Mouse (Mus musculus): ENCODE data around the gene Plagl2.
A peak's percentile ranks its signal among the peaks of the same experiment; 100 is the strongest.

The Plagl2 gene

DNA sequence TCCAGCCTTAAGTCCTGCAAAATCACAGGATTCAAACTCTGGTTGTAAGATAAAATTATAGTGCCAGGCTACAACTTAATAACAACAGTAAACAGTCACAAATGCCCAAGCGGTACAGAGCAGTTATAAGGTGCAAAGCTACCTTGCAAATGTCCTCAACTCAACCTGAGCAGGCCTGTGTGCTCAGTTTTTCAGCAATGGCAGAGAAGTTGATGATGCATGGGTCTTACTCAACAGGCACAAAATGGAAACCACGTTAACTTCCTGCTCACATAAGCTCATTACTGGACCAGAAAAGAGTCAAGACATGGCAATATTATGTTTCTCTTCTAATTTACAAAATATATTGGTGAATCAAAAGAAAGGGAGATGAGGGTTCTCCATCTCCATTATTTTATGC is 18.7 kb downstream of the Plagl2 start:
- no peaks in the 10 kb centered on the region; the same call in 1 of the 2 replicates for H3K36me3 ChIP-seq (ENCODE audit: control insufficient read depth, insufficient read depth, low read length, poor library complexity, severe bottlenecking)
- H3K27me3 ChIP-seq (ENCODE audit: control insufficient read depth, insufficient read depth, low read length, poor library complexity, severe bottlenecking) = no peaks in the 10 kb centered on the region; the same call in 1 of the 2 replicates
- DNase-seq (ENCODE audit: low read depth, low spot score) = no peak

DNA sequence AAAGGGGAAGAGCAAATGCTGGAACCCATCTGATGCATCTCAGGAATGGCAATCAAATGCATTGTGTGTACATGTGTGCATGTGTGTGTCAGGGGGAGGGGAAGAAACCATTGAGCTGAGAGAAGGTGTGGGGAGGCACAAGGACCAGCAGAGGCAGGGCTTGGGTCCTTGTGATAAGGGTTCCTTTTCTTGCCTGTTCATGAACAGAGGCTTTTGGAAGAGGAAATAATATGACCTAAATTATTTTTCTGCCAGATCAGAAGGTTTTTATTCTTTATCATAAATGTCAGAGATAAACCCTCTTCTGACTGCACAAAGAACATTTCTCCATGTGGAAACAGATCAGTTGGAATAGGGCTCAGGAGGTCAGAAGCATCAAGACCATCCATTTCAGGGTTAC is 19.1 kb downstream of the Plagl2 start:
- no peak for DNase-seq (ENCODE audit: low read depth, low spot score)
- Histone ChIP-seq H3K36me3 (ENCODE audit: control insufficient read depth, insufficient read depth, low read length, poor library complexity, severe bottlenecking) (no peaks in the 10 kb centered on the region), H3K27me3 (ENCODE audit: control insufficient read depth, insufficient read depth, low read length, poor library complexity, severe bottlenecking) (no peaks in the 10 kb centered on the region; the same call in 1 of the 2 replicates)

DNA sequence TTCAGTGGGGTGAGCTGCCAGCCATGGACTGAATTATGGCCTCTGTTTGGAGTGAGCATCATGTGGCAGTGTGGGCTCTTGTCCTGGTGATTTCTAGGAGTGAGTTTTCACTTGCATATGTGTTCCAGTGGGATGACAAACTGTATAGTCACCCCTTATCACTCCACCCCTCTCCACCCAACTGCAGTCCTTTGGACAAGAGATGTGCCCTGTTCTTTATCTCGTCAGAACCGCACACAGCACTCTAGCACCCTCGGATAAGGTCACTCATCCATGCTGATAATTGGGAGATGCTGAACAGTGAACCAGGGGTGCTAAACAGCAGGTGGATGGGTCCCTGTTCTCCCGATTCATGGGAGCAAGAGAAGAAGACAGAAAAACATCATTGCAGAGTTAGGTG is 19.6 kb downstream of the Plagl2 start:
- DNase-seq (ENCODE audit: low read depth, low spot score) = no peak
- no peaks in the 10 kb centered on the region for H3K36me3 ChIP-seq (ENCODE audit: control insufficient read depth, insufficient read depth, low read length, poor library complexity, severe bottlenecking)

DNA sequence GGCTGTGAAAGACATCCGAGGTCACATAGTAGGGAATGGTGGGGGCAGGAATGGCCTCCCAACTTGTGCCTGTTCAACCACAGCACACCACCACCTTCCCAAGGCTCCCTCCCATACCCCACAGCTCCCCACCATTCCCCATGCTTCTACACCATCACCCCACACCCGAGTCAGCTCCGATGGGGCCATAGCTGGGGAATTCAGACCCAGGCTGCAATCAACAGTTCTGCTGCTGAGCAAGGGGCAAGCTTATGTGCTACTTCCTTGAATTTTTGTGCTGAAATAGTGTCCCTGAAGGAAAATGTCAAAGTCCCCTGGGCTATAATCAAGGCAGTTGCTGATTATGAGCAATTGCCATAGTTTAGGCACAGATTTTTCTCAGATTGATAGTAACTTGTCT is 22.7 kb downstream of the Plagl2 start:
- H3K27me3 ChIP-seq (ENCODE audit: control insufficient read depth, insufficient read depth, low read length, poor library complexity, severe bottlenecking) = no peaks in the 10 kb centered on the region; the same call in 1 of the 2 replicates
- DNase-seq (ENCODE audit: low read depth, low spot score) = no peak
- H3K36me3 ChIP-seq (ENCODE audit: control insufficient read depth, insufficient read depth, low read length, poor library complexity, severe bottlenecking) = no peaks in the 10 kb centered on the region

More for the DNA sequence above, 19.6 kb downstream of the Plagl2 start:
- H3K27me3 ChIP-seq (ENCODE audit: control insufficient read depth, insufficient read depth, low read length, poor library complexity, severe bottlenecking) = no peaks in the 10 kb centered on the region; the same call in 1 of the 2 replicates

DNA sequence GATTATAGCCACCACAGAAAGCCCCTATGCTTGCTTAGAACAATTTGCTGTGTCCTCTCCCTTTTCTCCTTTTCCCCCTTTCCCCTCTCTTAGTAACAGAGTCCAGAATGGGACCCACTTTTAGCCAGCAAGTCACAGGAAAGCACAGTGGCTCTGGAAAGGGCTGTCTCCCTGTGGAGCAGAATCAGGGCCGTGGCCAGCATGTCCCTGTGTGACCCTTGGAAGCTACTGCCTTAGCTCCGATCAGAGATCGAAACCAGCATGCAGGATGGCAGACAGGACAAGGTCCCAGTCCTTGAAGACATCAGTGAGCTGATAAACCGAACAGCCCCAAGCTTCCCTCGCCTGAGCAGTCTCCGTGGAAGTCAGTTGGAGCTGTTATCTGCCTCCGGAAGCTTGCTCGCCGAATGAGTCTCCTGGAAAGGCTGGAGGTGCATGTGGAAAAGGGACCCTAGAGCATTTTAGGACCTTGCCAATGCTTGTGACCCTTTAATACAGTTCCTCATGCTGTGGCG is 23.3 kb downstream of the Plagl2 start:
- Histone ChIP-seq H3K36me3 (ENCODE audit: control insufficient read depth, insufficient read depth, low read length, poor library complexity, severe bottlenecking) (no peaks in the 10 kb centered on the region), H3K27me3 (ENCODE audit: control insufficient read depth, insufficient read depth, low read length, poor library complexity, severe bottlenecking) (no peaks in the 10 kb centered on the region; the same call in 1 of the 2 replicates)
- DNase-seq (ENCODE audit: low read depth, low spot score) = no peak

DNA sequence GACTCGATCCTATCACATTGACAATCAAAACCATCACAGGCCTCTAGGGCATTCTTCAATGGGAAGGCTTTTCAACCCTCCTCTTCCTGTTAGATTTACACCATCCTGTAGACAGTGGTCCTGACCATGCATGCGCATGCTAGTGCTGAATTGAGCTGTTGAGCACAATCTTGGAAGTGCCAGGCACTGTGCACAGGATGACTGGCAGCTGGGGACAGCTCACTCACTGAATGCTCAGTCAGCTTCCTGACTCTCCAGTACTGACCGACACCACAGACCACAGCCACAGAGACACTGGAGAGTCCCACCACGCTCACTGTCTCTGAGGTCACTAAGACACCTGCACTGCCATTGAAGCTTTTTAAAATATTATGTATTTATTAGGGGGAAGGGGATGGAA is 25.8 kb downstream of the Plagl2 start:
- H3K36me3 ChIP-seq (ENCODE audit: control insufficient read depth, insufficient read depth, low read length, poor library complexity, severe bottlenecking) = no peaks in the 10 kb centered on the region
- no peak for DNase-seq (ENCODE audit: low read depth, low spot score)
- no peaks in the 10 kb centered on the region; the same call in 1 of the 2 replicates for H3K27me3 ChIP-seq (ENCODE audit: control insufficient read depth, insufficient read depth, low read length, poor library complexity, severe bottlenecking)

DNA sequence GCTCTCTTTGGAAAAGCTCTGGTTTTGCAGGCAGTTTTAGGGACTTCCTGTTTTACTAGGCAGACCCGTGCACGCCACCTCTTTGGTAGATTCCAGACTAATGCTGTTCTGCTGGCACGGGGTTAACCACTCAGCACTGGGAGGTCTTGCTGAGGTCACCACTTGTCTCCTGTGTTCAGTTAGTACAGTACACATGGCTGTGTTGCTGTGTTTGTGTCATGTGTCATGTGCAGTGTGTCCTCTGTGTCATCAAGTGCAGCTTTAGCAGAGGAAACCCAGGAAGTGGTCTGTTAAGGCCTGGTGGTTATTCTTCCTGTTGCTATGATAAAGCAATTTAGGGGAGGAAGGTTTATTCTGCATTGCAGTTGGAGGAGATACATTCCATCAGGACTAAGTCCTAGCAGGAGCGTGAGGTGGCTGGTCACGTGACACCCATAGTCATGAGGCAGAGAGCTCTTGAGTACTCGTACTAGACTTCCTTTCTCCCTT is 26.4 kb downstream of the Plagl2 start:
- DNase-seq (ENCODE audit: low read depth, low spot score) = peak; percentile 69
- 0 out of 2 replicates have a peak, but pooled peaks cover 1% of the 10 kb centered on the region for H3K36me3 ChIP-seq (ENCODE audit: control insufficient read depth, insufficient read depth, low read length, poor library complexity, severe bottlenecking)
- no peaks in the 10 kb centered on the region; the same call in 1 of the 2 replicates for H3K27me3 ChIP-seq (ENCODE audit: control insufficient read depth, insufficient read depth, low read length, poor library complexity, severe bottlenecking)

DNA sequence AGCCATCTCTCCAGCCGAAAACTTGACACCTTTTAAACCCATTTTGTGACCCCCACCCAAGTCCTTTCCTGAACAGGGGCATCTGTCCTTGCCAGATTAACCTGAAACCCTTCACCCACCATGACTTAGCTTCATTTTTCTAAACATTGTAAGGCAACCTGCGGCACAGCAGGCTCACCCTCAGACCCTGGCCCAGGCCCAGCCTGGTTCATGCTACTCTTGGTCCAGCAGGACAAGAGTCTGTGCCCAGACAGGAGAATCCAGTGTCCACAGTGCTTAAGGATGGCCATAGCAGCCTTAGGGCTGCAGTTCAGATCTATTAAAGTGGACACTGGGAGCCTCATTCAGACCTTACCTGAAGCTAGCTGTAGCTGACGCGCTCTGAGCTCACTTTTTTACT is 27.9 kb downstream of the Plagl2 start:
- DNase-seq (ENCODE audit: low read depth, low spot score) = no peak
- H3K27me3 ChIP-seq (ENCODE audit: control insufficient read depth, insufficient read depth, low read length, poor library complexity, severe bottlenecking) = no peaks in the 10 kb centered on the region
- H3K36me3 ChIP-seq (ENCODE audit: control insufficient read depth, insufficient read depth, low read length, poor library complexity, severe bottlenecking) = 0 out of 2 replicates have a peak, but pooled peaks cover 1% of the 10 kb centered on the region

DNA sequence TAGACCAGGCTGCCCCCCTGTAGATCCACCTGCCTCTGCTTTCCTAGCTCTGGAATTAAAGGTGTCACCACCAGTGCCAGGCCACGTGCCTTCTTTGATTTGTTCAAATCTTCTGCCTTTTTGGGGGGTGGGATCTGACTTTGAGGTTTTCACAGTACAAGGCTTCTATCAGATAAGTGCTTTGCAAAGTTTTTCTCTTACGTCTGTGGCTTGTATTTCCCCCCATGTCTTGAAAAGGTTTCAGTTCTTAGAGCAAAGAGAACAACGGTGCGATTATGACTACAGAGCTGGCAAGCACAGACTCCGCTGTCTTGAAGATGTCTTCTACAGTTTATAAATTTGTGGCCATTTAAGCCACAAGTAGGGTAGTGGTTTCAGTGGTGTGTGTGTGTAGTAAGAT is 29.8 kb downstream of the Plagl2 start:
- no peaks in the 10 kb centered on the region for H3K27me3 ChIP-seq (ENCODE audit: control insufficient read depth, insufficient read depth, low read length, poor library complexity, severe bottlenecking)
- DNase-seq (ENCODE audit: low read depth, low spot score) = no peak
- H3K36me3 ChIP-seq (ENCODE audit: control insufficient read depth, insufficient read depth, low read length, poor library complexity, severe bottlenecking) = 0 out of 2 replicates have a peak, but pooled peaks cover 1% of the 10 kb centered on the region

DNA sequence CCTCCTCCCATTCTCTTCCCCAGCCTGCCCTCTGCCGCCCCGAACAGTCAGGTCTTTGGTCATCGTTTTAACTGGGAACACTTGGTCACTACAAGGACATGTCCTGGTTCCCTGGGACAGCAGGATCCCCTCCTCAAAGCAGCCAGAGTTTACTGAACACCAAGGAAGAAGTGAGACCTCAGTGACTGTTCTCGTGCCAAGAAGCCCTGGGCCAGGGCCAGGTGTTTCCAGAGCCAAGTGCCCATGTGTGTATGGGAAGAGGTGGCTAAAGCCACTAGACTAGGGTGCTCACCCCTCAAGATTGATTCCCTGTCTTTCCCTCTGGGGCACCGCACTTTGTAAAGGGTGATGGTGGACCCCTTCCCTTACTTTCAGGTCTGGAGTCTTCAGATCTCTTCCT is 31.9 kb downstream of the Plagl2 start:
- H3K36me3 ChIP-seq (ENCODE audit: control insufficient read depth, insufficient read depth, low read length, poor library complexity, severe bottlenecking) = peaks cover 4% of the 10 kb centered on the region
- no peaks in the 10 kb centered on the region for H3K27me3 ChIP-seq (ENCODE audit: control insufficient read depth, insufficient read depth, low read length, poor library complexity, severe bottlenecking)
- DNase-seq (ENCODE audit: low read depth, low spot score) = no peak

DNA sequence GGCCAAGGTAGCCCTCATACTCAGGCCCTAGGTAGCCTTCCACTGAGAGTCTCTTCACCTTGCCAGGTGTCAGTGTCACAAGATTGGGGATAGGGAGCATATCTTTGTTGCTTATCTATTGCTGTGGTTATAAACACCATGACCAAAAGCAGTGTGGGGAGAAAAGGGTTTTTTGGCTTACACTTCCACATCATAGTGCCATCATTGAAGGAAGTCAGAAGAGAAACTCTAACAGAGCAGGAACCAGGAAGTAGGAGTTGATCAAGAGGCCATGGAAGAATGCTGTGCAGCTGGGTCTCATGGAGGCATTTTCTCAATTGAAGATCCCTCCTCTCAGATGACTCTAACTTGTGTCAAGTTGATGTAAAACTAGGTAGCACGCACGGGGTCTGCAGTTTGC is 33.1 kb downstream of the Plagl2 start:
- H3K36me3 ChIP-seq (ENCODE audit: control insufficient read depth, insufficient read depth, low read length, poor library complexity, severe bottlenecking) = peaks cover 4% of the 10 kb centered on the region

DNA sequence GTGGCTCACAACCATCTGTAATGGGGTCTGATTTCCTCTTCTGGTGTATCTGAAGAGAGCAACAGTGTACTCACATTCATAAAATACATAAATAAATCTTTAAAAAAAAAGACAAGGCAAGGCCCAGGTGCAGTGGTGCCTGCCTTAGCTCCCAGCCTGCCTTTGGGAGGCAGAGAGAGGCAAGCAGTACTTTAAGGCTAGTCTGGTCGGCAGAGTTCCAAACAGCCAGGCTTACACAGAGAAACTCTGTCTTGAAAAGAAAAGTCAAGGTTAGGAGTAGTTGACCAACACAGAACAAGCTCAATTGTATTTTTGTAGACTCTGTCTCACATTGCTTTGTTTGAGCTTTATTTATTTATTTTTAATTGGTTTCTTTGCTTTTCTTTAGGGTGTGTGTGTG is 38.5 kb downstream of the Plagl2 start:
- DNase-seq (ENCODE audit: low read depth, low spot score) = no peak
- Histone ChIP-seq H3K27me3 (ENCODE audit: control insufficient read depth, insufficient read depth, low read length, poor library complexity, severe bottlenecking) (no peaks in the 10 kb centered on the region), H3K36me3 (ENCODE audit: control insufficient read depth, insufficient read depth, low read length, poor library complexity, severe bottlenecking) (peaks cover 5% of the 10 kb centered on the region)

More for the DNA sequence above, 33.1 kb downstream of the Plagl2 start:
- no peak for DNase-seq (ENCODE audit: low read depth, low spot score)
- H3K27me3 ChIP-seq (ENCODE audit: control insufficient read depth, insufficient read depth, low read length, poor library complexity, severe bottlenecking) = no peaks in the 10 kb centered on the region

DNA sequence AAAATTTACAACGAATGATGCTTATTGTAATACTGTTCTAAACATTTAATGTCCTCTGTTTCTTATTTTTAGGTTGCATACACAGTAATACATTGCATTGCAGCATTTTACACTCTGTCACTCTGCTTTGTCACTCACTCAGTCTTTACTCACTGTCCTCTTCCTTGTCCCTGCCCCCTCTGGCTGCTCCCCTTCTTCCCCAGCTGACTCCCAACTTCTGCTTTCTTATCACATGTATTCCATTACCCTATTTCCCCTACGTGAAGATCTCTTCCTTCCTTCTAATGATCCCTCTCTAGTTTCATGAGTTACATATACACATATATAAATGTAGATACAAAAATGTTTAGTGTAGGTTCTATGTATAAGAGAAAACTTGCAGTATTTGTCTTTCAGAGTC is 42.1 kb downstream of the Plagl2 start:
- Histone ChIP-seq H3K36me3 (ENCODE audit: control insufficient read depth, insufficient read depth, low read length, poor library complexity, severe bottlenecking) (peaks cover 9% of the 10 kb centered on the region), H3K27me3 (ENCODE audit: control insufficient read depth, insufficient read depth, low read length, poor library complexity, severe bottlenecking) (no peaks in the 10 kb centered on the region)
- DNase-seq (ENCODE audit: low read depth, low spot score) = no peak

DNA sequence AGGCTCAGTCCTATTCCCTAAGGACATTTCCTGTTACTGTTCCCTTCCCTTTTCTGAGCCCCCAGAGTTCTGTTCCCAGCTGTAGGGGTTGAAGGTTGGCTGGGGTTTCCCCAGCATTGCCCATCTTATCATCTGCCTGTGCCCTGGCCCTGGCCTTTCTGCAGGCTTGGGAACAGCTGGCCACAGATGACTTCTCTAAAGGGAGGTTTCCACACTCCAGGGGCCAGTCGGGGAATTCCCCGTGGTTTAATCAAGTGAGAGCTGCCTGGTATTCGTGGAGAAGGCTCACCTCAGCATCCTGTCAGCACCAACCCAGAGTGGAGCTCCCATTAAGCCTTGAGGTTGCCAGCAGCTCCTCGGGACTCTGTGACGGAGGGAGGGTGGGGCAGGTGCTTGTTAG is 42.7 kb downstream of the Plagl2 start:
- DNase-seq (ENCODE audit: low read depth, low spot score) = no peak
- Histone ChIP-seq H3K36me3 (ENCODE audit: control insufficient read depth, insufficient read depth, low read length, poor library complexity, severe bottlenecking) (peaks cover 9% of the 10 kb centered on the region), H3K27me3 (ENCODE audit: control insufficient read depth, insufficient read depth, low read length, poor library complexity, severe bottlenecking) (no peaks in the 10 kb centered on the region)

DNA sequence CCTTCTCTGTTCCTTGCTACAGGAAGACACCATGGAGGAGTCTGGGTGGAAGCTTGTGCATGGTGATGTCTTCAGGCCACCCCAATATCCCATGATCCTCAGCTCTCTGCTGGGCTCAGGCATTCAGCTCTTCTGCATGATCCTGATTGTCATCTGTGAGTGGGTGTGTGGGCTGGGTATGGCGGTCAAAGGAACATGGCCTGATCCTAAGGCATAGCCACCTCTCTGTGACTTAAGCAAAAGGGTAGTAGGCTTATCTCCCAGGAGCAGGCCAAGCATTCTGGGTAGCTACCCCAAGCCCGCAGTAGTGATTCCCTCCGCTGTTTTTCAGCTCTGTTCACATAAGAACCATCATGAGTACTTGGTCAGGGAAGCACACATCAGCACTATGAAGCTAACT is 47.0 kb downstream of the Plagl2 start:
- DNase-seq (ENCODE audit: low read depth, low spot score) = no peak
- peaks cover 15% of the 10 kb centered on the region; the same call in 1 of the 2 replicates for H3K36me3 ChIP-seq (ENCODE audit: control insufficient read depth, insufficient read depth, low read length, poor library complexity, severe bottlenecking)
- H3K27me3 ChIP-seq (ENCODE audit: control insufficient read depth, insufficient read depth, low read length, poor library complexity, severe bottlenecking) = no peaks in the 10 kb centered on the region

DNA sequence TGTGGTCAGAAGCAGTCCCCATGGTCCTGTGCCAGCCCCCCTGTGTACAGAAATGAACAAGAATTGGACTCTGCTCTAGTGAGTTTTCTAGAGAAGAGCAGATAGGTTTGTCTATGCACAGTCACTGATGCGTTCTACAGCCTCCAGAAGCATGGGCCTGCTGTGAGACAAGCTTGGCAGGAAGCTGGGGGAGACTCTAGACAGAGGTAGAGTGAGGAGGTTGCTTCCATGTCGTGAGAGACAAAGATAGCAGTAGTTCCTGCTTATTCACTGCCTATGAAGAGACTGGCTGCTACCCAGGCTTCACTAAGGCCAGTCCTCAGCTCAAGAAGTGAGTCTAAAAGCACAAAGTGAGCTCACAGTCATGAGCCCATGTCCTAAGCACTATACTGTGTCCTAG is 50.0 kb downstream of the Plagl2 start:
- peaks cover 18% of the 10 kb centered on the region; the same call in 1 of the 2 replicates for H3K36me3 ChIP-seq (ENCODE audit: control insufficient read depth, insufficient read depth, low read length, poor library complexity, severe bottlenecking)
- no peaks in the 10 kb centered on the region for H3K27me3 ChIP-seq (ENCODE audit: control insufficient read depth, insufficient read depth, low read length, poor library complexity, severe bottlenecking)
- DNase-seq (ENCODE audit: low read depth, low spot score) = no peak
